Mouse (Mus musculus) ovary, postnatal 14 days (tissue): ENCODE measurements around the gene Gm1979.
"Not testable (repeated sequence)": the region's sequence is repeated elsewhere in the genome, so short reads cannot be mapped to it uniquely, and the experiment has no call there.

Experiments used
- DNase-seq: peaks from one replicate; pipeline ENCODE4 v3.0.0; 2022; ENCODE audit warnings: low spot score

Gm1979 gene

DNA sequence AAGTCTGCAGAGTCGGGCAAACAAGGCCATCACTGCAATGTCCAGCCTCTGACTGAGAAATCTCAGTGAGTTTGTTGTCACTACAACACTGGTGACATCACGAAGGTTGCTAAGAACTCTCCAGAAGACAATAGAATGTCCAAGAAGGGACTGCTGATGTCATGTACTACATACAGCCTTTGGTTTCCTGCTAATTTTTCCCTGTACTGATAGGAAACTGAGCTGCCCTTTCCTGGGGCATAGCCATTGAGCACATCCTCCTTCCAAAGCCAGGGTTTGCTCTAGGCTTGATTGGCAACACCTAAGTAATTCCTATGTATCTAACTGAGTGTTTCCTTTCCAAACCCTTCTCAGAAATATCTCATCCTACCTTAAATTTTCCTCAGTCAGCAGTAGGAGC, at the start of gene Gm1979:
Gene Gm1979, minus strand, starts transcription at position 101 of the 400 bp plus-strand sequence.
- DNase-seq = not testable (repeated sequence)

DNA sequence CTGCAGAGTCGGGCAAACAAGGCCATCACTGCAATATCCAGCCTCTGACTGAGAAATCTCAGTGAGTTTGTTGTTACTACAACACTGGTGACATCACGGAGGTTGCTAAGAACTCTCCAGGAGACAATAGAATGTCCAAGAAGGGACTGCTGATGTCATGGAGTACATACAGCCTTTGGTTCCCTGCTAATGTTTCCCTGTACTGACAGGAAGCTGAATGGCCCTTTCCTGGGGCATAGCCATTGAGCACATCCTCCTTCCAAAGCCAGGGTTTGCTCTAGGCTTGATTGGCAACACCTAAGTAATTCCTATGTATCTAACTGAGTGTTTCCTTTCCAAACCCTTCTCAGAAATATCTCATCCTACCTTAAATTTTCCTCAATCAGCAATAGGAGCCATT, 34.9 kb upstream of the Gm1979 start, which contains the start of gene Speer4a:
Gene Speer4a, minus strand, starts transcription at position 101 of the 400 bp plus-strand sequence.
- DNase-seq = not testable (repeated sequence)

DNA sequence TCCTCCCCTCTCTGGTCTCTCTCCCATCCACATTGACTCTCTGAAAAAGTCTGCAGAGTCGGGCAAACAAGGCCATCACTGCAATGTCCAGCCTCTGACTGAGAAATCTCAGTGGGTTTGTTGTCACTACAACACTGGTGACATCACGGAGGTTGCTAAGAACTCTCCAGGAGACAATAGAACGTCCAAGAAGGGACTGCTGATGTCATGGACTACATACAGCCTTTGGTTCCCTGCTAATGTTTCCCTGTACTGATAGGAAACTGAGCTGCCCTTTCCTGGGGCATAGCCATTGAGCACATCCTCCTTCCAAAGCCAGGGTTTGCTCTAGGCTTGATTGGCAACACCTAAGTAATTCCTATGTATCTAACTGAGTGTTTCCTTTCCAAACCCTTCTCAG, 18.2 kb upstream of the Gm1979 start, which contains the start of gene Gm5862:
Gene Gm5862, minus strand, starts transcription at position 101 of the 400 bp plus-strand sequence.
- not testable (repeated sequence) for DNase-seq

DNA sequence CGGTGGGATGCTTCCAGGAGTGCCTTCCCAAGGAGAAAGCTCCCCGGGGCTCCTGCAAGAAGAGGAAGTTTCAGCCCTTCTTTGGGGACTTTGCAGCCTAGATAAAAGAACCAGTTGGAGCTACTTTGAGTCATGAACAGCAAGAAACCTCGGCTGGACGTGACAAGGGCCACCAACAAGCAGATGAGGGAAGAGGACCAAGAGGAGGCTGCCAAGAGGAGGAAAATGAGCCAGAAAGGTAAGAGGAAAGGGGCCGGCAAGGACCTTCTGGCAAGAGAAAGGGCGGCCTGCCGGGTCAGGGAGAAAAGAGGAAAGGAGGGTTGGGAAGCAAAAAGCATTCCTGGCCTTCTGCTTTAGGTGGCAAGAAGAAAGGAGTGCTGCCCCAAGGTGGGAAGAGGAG, 3.1 kb upstream of the Gm1979 start:
- not testable (repeated sequence) for DNase-seq

DNA sequence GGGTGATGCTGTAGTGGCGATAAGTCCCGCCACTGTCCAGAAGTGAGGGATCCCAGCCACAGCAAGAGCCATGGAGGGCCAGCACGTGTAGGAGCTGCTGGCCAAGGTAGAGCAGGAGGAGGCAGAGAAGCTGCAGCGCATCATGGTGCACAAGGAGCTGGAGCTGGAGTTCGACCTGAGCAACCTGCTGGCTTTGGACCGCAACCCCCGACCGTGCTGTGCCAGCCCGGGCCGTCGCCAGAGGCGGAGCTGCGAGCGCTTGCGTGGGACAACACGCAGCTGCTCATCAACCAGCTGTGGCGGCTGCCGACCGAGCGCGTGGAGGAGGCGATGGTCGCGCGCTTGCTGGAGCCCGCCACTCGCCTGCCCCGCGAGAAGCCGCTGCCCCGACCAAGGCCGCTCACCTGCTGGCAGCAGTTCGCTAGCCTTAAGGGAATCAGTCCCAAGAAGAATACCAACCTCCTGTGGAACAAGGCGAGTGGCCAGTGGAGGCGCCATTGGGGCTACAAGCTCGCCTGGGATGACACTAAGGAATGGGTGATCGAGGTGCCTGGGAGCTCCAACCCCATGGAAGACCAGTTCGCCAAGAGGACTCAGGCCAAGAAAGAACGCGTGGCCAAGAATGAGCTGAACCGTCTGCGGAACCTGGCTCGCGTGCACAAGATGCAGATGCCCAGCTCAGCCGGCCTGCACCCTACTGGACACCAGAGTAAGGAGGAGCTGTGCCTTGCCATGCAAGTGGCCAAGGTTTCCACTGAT, 2.5 kb upstream of the Gm1979 start:
- DNase-seq = peak; percentile 15

DNA sequence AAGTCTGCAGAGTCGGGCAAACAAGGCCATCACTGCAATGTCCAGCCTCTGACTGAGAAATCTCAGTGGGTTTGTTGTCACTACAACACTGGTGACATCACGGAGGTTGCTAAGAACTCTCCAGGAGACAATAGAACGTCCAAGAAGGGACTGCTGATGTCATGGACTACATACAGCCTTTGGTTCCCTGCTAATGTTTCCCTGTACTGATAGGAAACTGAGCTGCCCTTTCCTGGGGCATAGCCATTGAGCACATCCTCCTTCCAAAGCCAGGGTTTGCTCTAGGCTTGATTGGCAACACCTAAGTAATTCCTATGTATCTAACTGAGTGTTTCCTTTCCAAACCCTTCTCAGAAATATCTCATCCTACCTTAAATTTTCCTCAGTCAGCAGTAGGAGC, 16.0 kb downstream of the Gm1979 start, which contains the start of gene Gm21698:
Gene Gm21698, minus strand, starts transcription at position 101 of the 400 bp plus-strand sequence.
- DNase-seq = not testable (repeated sequence)

DNA sequence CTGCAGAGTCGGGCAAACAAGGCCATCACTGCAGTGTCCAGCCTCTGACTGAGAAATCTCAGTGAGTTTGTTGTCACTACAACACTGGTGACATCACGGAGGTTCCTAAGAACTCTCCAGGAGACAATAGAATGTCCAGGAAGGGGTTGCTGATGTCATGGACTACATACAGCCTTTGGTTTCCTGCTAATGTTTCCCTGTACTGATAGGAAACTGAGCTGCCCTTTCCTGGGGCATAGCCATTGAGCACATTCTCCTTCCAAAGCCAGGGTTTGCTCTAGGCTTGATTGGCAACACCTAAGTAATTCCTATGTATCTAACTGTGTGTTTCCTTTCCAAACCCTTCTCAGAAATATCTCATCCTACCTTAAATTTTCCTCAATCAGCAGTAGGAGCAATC, 32.0 kb downstream of the Gm1979 start, which contains the start of gene Gm21680:
Gene Gm21680, minus strand, starts transcription at position 101 of the 400 bp plus-strand sequence.
- not testable (repeated sequence) for DNase-seq

DNA sequence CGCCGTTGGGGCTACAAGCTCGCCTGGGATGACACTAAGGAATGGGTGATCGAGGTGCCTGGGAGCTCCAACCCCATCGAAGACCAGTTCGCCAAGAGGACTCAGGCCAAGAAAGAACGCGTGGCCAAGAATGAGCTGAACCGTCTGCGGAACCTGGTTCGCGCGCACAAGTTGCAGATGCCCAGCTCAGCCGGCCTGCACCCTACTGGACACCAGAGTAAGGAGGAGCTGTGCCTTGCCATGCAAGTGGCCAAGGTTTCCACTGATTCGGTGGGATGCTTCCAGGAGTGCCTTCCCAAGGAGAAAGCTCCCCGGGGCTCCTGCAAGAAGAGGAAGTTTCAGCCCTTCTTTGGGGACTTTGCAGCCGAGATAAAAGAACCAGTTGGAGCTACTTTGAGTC, 47.5 kb downstream of the Gm1979 start:
- DNase-seq = not testable (repeated sequence)

DNA sequence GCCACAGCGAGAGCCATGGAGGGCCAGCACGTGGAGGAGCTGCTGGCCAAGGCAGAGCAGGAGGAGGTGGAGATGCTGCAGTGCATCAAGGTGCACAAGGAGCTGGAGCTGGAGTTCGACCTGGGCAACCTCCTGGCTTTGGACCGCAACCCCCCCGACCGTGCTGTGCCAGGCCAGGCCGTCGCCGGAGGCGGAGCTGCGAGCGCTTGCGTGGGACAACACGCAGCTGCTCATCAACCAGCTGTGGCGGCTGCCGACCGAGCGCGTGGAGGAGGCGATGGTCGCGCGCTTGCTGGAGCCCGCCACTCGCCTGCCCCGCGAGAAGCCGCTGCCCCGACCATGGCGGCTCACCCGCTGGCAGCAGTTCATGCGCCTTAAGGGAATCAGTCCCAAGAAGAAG, 48.0 kb downstream of the Gm1979 start:
- peak; percentile 2 for DNase-seq

DNA sequence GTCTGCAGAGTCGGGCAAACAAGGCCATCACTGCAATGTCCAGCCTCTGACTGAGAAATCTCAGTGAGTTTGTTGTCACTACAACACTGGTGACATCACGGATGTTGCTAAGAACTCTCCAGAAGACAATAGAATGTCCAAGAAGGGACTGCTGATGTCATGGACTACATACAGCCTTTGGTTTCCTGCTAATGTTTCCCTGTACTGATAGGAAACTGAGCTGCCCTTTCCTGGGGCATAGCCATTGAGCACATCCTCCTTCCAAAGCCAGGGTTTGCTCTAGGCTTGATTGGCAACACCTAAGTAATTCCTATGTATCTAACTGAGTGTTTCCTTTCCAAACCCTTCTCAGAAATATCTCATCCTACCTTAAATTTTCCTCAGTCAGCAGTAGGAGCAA, 50.3 kb downstream of the Gm1979 start, which contains the start of gene Gm21671:
Gene Gm21671, minus strand, starts transcription at position 101 of the 400 bp plus-strand sequence.
- DNase-seq = not testable (repeated sequence)
